Mouse (Mus musculus) G1E (cell line): ENCODE data around the gene Gemin6.

ENCODE experiments used
- CTCF ChIP-seq: IDR thresholded peaks from 2 replicates; pipeline ENCODE4 v1.5.1; 2012; ENCODE audit warnings: low read depth, low read length, inconsistent platforms, mixed read lengths
- GATA1 ChIP-seq: IDR thresholded peaks from 2 replicates; pipeline ENCODE4 v1.6.1; 2012; ENCODE audit warnings: borderline replicate concordance, low read length, inconsistent platforms, mixed read lengths
- POLR2AphosphoS5 ChIP-seq: IDR thresholded peaks from 2 replicates; pipeline ENCODE4 v1.6.1; 2012; ENCODE audit warnings: low read depth, low read length, inconsistent platforms; ENCODE audit not compliant: insufficient replicate concordance

- TF ChIP-seq CTCF (no peak), POLR2AphosphoS5 (no peak), GATA1 (no peak)
Measured at GRCm38 (mm10) chr17:80235477-80235876, 11.2 kb downstream of the Gemin6 start.
